Mouse (Mus musculus) small intestine, adult 2 months (tissue): Measurements from ENCODE around the gene Ly6g.
"Not testable (repeated sequence)": the region's sequence is repeated elsewhere in the genome, so short reads cannot be mapped to it uniquely, and the experiment has no call there.

Experiments used
- CTCF ChIP-seq: fragments of 200-500 bp; IDR thresholded peaks from 2 replicates; pipeline ENCODE4 v1.5.1; 2012; ENCODE audit warnings: low read depth, mild to moderate bottlenecking, control low read depth, inconsistent platforms, low read length, moderate library complexity, mixed read lengths; ENCODE audit not compliant: insufficient replicate concordance, insufficient read length; ENCODE audit errors: extremely low read depth
- POLR2A ChIP-seq: fragments of 200-500 bp; IDR thresholded peaks from 2 replicates; pipeline ENCODE4 v1.6.1; 2012; ENCODE audit warnings: low read depth, mild to moderate bottlenecking, control low read depth, inconsistent platforms, low read length, moderate library complexity

GRCm38 (mm10) chr15:75137739-75138138 lies 17.3 kb upstream of the Ly6g start:
- not testable (repeated sequence) for TF ChIP-seq CTCF, POLR2A
